Mouse (Mus musculus) heart, postnatal 14 days (tissue): ENCODE data around the gene Rflnb. TPM values are rescaled to one million over a fixed set of nuclear protein-coding genes. Genes with fewer than 3 reads are reported as not detected.

Experiments
- DNase-seq, 2 experiments: peaks; one replicate each; pipeline ENCODE4 v3.0.0; 2021 to 2022
- intact Hi-C: fragments of 180-260 bp; cut with DNase I; formaldehyde crosslinking; loops from one replicate; pipeline ENCODE4 v1.15.1; 2025
- total RNA-seq, 2 experiments: library from RNA; stranded (reverse); gene quantifications; 2 replicates each; pipeline ENCODE4 v1.2.3; 2021

The Rflnb gene
- total RNA-seq, 2 experiments from 2014 or later = 61.0 to 62.9 TPM

DNA sequence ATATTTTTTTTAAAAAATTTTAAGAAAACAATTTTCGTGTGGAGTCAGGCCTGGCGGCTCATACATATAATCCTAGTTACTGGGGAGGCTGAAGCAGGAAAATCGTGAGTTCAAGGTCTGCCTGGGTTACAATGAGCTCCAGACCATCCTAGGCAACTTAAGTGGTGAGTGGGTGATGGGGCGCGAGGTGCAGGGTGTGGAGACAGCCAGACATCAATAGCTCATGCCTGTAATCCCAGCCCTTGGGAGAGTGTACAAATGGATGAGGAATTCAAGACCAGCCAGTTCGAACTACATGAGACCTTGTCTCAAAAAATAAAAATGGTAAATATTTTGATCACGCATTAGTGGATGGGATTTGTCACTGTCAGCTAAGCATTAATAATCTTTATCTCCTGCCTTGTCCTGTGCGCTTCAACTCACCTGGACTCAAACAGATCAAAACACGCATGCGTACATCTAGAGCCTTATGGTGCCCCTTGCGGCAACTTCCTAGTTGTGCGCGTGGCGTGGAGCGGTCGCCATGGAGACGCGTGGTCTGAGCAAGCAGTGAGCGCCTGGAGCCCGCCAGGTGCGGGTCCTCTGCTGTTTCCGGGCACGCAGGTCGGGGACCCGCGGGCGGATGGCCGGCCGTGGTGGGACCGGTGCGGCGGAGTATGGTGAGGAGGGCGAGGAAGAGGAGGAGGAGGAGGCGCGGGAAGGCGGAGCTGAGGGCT, 28.0 kb downstream of the Rflnb start, which contains the start of gene 1700016K19Rik:
Gene 1700016K19Rik (plus strand): TSS at position 473 of the 716 bp plus-strand sequence.
- peak; percentile 69 to 83 for DNase-seq
- intact Hi-C loops = loop anchor here (10.0 kb wide), 1 partner anchor 405 kb away; the partner anchor contains the start of gene Timm22

DNA sequence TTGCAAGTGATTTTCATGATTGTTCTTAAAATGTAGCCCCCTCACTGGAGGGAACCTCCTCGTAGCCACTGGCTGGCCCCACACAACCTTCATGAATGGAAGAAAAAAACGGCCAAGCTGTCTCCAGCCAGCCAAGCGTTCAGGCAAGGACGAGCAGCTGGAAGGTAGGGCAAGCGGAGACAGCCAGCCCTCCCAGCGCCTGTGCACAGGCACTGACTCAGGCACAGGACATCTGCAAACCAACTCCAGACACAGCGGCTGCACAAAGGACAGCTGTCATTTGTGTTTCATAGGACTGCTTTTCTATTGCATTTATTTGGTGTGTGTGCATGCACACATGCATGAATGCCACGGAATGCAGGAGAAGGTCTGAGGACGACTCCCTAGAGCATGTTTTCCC, 33.2 kb downstream of the Rflnb start:
- intact Hi-C loops = loop anchor here (10.0 kb wide), 1 partner anchor 410 kb away; the partner anchor contains the start of gene Timm22

DNA sequence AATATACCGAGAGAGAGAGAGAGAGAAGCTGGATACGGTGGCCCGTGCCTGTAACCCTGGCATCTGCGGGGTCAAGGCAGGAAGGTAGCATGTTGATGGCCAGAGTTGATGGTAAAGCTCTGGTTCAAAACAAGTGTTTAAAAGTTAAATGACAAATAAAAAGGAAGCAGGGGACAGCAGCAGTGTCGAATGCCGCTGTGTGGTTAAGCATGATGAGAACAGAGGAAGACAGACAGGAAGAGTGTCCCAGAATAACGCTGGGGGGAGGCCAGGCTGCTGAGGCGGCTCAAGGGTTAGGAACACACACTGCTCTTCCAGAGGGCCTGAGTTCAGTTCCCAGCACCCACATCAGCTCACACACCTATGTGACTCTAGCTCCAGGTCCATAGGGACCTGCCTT, 35.1 kb downstream of the Rflnb start:
- intact Hi-C loops = loop anchor here (10.0 kb wide), 1 partner anchor 412 kb away; the partner anchor contains the start of gene Timm22

More for the DNA sequence above, 33.2 kb downstream of the Rflnb start:
- no peak for DNase-seq

DNA sequence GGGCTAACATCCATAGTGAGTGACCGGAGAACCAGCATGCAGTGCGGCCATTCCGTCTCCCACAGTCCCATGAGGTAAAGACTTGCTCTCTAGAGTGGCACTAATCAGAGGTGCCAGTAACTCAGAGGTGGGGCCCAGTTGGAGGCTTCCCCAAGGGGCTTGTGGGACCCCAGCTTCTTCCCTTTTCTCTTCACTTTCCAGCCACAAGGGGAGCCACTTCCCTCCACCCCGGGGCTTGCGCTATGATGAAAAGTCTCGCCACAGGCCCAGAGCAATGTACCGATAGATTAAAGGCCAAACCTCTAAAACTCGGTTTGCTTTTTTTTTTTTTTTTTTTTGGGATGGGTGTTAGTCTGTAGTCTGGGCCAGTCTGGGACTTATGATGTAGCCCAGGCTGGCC, 35.7 kb downstream of the Rflnb start:
- no peak for DNase-seq
- intact Hi-C loops = loop anchor here (10.0 kb wide), 1 partner anchor 413 kb away; the partner anchor contains the start of gene Timm22

More for the DNA sequence above, 35.1 kb downstream of the Rflnb start:
- DNase-seq = no peak

DNA sequence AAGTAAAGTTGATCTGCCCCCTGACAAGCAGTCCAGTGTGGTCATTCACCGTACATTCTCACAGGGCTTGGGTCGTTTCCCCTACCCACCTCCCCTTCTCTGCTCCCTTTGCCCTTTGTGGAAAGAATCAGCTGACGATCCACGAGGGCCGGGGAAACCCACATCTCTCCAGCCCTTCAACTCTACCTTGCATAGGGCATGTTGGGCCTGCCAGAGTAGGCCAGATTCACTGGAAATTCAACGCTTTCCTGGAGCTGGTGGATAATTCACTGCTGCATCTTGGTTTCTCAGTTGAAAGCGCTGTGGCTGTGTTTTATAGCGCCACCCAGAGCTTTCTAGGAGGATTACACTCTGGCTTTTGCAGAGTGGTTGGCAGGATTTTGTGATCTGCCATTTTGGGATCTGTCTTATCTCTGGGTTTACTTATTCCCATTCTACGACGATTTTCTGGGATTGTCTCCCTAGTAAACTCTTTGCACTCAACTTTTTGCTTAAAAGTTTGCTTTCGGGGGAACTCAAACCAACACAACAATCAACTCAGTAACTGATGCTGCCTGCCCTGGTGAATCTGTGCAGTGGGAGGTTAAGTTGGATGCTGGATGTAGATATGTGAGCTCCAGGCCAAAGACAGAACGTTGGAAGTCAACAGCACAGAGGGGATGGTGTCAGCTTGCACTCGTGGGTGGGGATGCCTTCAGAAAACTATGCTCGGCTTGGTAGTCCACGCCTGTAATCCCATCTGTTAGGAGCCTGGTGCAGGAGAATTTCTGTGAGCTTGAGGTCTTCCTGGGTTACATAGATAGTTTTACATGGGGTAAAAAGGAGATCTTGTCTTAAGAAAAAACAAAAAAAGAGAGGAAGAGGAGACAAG, 36.4 kb downstream of the Rflnb start:
- no peak for DNase-seq
- intact Hi-C loops = loop anchor here (10.0 kb wide), 1 partner anchor 414 kb away; the partner anchor contains the start of gene Timm22

DNA sequence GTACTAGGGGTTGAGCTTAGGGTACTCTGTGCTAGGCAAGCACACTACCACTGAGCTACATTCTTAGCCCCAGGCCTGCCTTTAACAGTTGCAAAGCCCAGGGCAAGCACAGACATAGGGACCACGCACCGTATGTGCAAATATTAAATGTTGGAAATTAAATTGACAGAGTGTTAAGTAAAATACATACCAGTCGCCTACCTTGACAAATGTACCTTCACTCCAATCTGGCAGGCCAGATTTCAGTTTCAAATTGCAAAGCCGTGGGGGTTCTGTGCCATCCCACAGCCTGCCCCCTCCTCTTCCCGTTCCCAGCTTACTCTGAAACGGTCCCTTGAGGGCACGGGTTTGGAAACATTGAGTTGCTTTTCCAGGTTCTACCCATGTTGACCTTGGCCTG, 41.6 kb downstream of the Rflnb start:
- DNase-seq = no peak
- intact Hi-C loops = no loop called here

DNA sequence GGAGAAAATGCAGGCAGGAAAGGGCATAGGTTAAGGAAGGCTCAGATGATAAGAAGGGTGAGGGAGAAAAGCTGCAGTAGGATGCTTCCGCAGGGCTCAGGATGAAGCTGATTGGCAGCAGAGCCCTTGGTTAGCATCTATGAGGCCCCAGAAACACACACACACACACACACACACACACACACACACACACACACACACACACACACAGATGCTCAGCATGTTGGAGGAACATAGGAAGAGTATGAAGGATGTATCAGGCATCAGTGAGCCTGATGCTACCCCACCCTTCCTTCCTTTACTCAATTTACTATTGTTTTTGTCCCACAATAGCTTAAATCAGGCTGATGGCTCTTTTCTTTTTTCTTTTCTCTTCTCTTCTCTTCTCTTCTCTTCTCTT, 43.0 kb downstream of the Rflnb start:
- intact Hi-C loops = no loop called here
- DNase-seq = no peak

DNA sequence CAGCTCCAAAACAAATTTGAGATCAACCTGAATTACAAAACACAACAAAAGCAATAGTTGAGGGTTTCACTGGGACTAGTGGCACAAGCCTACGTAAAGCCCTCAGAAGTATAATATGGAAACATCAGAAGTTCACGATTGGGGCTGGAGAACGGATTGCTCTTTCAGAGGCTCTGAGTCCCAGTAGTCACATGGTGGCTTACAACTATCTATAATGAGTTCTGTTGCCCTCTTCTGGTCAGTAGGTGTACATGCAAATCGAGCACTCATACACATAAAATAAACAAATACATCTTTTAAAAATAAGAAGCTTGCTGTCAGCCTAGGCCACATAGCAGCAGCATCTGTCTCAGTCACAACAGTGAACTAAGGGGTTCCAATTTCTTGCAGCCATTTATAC, 44.4 kb downstream of the Rflnb start:
- intact Hi-C loops = no loop called here
- DNase-seq = no peak

DNA sequence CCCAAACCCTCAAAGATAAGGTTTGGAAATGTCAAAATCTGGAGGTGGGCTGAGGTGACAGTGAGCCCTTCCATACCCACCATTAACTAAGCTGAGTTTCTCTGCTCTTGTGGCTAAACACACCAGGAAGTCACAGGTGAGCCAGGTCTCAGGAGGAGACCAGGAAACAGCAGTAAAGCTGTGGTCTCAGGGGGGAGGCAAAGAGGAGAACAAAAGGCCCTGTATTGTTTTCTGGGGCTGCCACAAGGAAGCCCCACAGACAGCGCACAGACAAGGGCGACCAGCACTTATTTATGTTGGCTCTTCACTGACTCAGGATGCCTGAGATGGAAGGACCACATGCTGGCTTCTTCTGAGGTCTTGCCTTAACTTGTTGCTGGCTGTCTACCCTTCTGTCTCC, 47.2 kb downstream of the Rflnb start:
- intact Hi-C loops = no loop called here
- DNase-seq = no peak

DNA sequence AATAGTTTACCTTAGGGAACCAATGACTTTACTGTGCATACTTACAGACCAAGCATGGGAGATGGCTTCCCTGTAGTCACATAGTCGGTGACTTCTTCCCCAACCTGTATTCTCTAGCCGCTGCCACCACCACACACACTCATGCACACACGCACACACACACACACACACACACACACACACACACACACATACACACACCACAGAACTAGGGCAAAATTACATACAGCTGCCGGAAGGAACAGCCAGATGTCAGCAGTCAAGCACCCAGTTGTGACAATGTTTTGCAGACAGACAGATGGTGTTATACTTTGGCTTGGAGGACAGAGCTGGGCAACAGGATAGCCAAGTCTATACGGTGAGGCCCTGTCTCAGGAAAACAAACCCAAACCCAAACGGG, 49.5 kb downstream of the Rflnb start:
- DNase-seq = no peak
- intact Hi-C loops = no loop called here

DNA sequence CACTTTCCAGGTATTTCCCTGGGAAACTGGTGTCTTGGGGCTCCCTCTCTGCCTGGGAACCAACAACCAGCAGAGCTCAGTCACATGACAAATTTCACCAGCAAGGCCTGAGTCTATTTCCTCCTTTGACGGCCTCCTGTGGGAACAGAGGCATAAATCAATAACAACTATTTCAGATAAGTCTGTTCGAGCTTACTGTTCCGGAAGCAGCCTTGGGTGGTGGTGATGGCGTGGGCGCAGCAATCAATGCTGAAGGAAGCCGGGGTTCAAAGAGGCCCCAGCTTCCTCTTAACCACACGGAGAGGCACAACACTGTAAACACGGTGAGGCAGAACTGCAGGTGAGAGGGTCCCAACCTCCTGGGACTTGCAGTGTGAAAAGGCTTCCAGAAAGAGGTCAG, 50.8 kb downstream of the Rflnb start:
- no peak for DNase-seq
- intact Hi-C loops = no loop called here

DNA sequence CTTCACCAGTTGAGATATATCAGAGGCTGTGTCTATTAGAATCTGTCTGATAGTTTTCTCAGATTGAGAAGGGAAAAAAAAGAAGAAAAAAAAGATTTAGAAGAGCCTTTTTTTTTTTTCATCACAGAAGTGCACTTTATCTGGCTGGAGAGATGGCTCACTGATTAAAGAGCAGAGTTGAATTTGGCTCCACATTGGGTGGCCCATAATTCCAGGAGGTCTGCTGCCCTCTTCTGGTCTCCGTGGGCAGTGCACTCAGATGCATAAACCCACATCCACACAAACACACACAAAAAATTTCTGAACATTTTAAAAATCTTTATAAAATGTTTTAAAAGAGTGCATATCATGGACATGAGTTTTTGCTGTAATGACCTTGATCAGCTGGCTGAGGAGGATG, 53.6 kb downstream of the Rflnb start:
- intact Hi-C loops = no loop called here
- DNase-seq = no peak

DNA sequence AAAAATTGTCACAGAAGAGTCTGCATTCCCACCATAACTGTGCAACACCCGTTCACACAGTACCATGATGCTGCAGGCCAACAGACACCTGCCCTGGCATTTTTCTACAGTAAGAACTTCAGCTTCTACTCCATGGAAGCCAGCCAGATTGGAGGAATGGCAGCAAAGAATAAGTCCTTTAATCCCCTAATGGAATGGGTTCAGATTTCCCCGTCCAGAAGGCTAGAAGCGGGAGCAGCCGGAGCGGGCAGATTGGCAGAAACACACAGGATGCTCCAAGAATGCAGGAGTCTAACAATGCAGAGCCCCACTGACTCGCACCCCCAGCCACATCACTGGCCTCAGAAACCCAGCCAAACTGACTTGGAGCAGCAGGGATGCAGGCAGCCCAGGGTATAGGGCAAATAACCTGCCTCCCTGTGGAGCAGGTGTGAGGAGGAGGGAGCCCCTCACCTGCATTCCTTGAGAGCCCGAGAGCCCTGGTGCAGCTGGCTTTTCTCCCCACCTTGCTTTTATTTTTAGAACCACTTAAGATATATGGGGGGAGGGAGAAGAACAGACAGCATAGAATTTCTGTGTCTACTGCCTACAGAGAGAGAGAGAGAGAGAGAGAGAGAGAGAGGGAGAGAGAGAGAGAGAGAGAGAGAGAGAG, 54.5 kb downstream of the Rflnb start:
- no peak for DNase-seq
- intact Hi-C loops = no loop called here

DNA sequence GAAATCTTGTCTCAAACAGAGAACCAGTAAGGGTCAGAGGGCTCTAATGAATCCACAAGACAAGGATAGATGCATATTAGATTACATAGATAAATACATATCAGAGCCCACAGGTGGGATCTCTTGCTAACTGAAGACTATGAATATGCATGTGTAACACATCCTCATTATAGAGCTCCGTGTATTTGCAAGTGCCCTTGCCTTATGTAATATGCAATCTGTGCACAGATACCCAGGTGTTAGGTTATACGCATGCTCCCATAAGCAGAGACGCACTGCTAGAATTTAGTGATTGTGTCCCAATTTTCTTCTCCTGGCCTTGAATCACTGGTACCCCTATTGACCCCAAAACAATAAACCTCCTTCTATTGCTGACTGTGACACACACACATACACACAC, 55.4 kb downstream of the Rflnb start:
- no peak for DNase-seq
- intact Hi-C loops = no loop called here

DNA sequence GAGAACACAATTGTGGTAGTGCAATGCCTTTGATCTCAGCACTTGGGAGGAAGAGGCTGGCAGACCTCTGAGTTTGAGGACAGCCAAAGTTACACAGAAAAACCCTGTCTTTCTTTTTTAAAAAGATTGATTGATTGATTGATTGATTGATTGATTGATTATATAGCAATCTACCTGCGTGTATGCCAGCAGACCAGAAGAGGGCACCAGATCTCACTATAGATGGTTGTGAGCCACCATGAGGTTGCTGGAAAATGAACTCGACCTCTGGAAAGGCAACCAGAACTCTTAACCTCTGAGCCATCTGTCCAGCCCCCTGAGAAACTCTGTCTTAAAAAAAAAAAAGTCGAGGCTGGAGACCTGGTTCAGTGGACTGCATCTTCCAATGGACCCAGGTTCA, 57.0 kb downstream of the Rflnb start:
- intact Hi-C loops = no loop called here
- no peak for DNase-seq

Other genes with a start within 250 kb of the Rflnb start
- gene Doc2b, start 231.7 kb downstream of the Rflnb start, total RNA-seq = under 1 TPM; 0.29 TPM
- gene Rph3al, start 89.4 kb downstream of the Rflnb start, total RNA-seq = 10 to 100 TPM; 12.8 to 16.6 TPM
- gene 1700016K19Rik, start 27.9 kb downstream of the Rflnb start, total RNA-seq = under 1 TPM in 1 of 2 experiments, not detected in 1; 0.62 TPM
- gene Vps53, start 151.9 kb upstream of the Rflnb start, total RNA-seq = 10 to 100 TPM; 29.1 to 30.9 TPM
- 1 to 10 TPM; 6.3 to 6.6 TPM for gene Fam57a, start 151.9 kb upstream of the Rflnb start, total RNA-seq
- not detected for gene Dbil5, start 189.8 kb upstream of the Rflnb start, total RNA-seq
- gene Gemin4, start 189.9 kb upstream of the Rflnb start, total RNA-seq = 1 to 10 TPM; 1.8 to 2.6 TPM
- gene Mrm3, start 215.9 kb upstream of the Rflnb start, total RNA-seq = 10 to 100 TPM; 20.6 to 22.8 TPM
- gene Glod4, start 215.9 kb upstream of the Rflnb start, total RNA-seq = 10 to 100 TPM; 37.7 to 44.7 TPM